Mouse (Mus musculus): ENCODE measurements around the gene Ppfibp2.

GRCm38 (mm10) chr7:107618028-107618992 lies 23.3 kb downstream of the Ppfibp2 start:
- TF ChIP-seq CTCF (IDR thresholded peaks at IDR 0.05) (no peak), EP300 (IDR thresholded peaks at IDR 0.05) (no peak)

Data from lung, postnatal 0 days (tissue).